Mouse (Mus musculus) brain, embryonic 14.5 days (tissue): ENCODE results near the gene Creb3.

ENCODE experiments used
- CTCF ChIP-seq: fragments of 200-500 bp; IDR thresholded peaks from 2 replicates; pipeline ENCODE4 v1.5.1; 2012; ENCODE audit warnings: inconsistent platforms, mild to moderate bottlenecking, moderate library complexity, borderline replicate concordance; ENCODE audit not compliant: insufficient read depth, insufficient read length; ENCODE audit errors: extremely low read depth
- POLR2A ChIP-seq: fragments of 200-500 bp; IDR thresholded peaks from 2 replicates; pipeline ENCODE4 v1.6.1; 2012; ENCODE audit warnings: mild to moderate bottlenecking, inconsistent platforms, borderline replicate concordance; ENCODE audit not compliant: poor library complexity, insufficient read depth, insufficient read length, severe bottlenecking; ENCODE audit errors: extremely low read depth

GRCm38 (mm10) chr4:43547160-43547559 is 15.0 kb upstream of the Creb3 start:
- no peak for TF ChIP-seq CTCF
- no peak for TF ChIP-seq POLR2A
